Mouse (Mus musculus) lung, postnatal 36 days (tissue): Measurements from ENCODE around the gene Rsph3a.

Source experiments
- DNase-seq: peaks from one replicate; pipeline ENCODE4 v3.0.0; 2022; ENCODE audit warnings: mixed read lengths

Gene Rsph3a

GRCm38 (mm10) chr17:7945117-7946052, at the start of gene Rsph3a:
Gene Rsph3a, plus strand, starts transcription at chr17:7945614.
- DNase-seq: peak; percentile 93

DNA sequence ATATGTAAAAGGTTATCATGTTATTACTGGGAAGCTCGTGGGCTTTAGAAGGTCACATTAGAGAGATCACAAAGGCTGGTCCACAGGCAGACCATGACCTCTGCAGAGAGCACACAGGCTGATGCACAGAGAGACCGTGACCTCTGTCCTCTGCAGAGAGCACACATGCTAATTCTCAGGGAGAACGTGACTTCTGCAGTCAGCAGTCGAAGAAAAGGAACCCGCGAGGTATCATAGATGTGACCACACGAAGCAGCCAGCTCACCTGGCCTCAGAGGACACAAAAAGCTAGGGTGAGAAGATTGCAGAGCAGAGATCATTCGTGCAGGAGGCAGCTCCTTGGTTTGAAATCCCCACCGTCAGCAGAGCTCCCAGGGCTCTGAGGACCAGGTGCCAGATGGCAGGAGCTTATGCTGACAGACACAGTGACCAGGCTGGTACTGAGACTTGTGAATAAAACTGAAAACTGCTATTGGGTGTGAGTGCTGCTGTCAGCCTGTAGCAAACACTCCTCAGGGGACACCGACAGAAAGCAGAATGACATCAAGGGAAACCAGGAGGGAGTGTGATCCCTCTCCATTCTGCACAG, 49.3 kb upstream of the Rsph3a start:
- no peak for DNase-seq

DNA sequence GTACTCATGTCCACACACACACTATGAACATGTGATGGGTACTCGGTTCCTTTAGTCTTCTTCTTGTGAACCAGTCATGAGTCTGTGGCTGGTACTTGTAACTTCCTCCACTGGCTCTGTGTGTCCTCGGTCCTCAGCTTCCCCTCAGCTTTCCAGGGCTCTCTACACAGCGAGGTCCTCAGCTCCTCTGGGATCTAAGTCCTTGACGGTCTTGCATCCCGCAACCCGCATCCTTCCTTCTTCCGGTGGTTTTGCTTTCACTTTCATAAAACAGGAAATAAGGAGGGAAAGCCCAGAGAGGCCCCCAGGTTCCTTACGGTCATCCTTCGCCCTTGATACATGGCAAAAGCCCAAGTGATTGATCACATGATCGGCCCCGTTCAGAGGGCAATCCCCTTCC, 48.3 kb upstream of the Rsph3a start:
- DNase-seq: no peak

DNA sequence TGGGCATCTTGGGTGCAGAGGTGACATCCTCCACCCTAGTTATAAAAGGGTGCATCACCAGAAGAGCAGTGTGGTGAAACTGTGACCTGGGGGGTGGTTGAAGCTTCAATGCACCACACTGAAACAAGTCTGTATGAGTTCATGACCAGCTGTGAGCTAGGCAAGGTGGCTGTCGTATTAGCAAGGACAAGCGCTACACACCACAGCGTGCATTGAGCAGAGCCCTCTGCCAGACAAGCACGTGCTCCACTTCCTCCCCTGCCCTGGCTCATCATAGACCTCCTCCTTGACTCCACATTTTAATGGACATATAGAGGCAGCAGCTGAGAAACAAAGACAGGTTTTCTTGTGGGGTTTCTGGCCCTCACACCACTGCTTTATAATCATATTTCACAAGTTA, 47.7 kb upstream of the Rsph3a start:
- DNase-seq: no peak

- no peak for DNase-seq
Measured at GRCm38 (mm10) chr17:7899233-7899632, 46.2 kb upstream of the Rsph3a start.

DNA sequence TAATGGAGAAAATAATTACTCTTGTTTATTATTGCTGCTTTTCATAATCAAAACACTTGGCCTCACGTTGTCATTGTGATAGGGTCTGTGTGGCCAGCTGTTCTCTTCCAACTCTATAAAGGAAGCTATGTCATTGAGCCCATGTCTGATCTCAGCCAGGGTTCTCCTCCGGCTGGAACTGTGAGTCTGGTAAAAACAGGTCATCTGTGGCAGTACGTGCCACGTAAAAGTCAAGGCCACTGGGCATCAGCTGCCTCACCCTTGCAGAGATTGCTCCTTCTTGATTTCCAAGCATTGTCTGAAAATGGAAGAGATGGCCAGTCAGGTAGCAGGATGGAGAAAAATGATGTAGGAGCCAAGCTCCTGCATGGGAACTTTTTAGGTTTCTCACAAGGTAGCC, 45.5 kb upstream of the Rsph3a start:
- no peak for DNase-seq

- DNase-seq: no peak
Measured at GRCm38 (mm10) chr17:7901536-7901935, 43.9 kb upstream of the Rsph3a start.

- peak; percentile 67 for DNase-seq
Measured at GRCm38 (mm10) chr17:7902362-7902761, 43.1 kb upstream of the Rsph3a start.

DNA sequence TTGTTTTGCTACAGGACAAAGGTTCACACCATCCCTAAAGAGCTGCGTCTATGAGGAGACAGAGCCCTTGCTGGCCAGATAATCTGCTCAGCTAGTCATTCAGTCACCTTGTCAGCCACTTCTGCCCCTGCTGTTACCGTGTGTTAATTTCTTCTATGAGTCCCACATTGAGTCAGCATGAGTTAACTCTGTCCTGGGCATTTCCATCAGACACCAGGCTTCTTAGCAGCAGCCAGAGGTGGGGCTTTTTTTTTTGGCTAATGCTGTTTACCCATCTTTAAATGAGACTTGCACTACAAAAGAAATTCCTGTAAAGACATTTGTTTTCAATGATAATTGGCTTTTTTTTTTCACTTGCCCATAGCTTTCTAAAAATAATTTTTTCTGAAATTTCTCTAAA, 40.4 kb upstream of the Rsph3a start:
- no peak for DNase-seq

DNA sequence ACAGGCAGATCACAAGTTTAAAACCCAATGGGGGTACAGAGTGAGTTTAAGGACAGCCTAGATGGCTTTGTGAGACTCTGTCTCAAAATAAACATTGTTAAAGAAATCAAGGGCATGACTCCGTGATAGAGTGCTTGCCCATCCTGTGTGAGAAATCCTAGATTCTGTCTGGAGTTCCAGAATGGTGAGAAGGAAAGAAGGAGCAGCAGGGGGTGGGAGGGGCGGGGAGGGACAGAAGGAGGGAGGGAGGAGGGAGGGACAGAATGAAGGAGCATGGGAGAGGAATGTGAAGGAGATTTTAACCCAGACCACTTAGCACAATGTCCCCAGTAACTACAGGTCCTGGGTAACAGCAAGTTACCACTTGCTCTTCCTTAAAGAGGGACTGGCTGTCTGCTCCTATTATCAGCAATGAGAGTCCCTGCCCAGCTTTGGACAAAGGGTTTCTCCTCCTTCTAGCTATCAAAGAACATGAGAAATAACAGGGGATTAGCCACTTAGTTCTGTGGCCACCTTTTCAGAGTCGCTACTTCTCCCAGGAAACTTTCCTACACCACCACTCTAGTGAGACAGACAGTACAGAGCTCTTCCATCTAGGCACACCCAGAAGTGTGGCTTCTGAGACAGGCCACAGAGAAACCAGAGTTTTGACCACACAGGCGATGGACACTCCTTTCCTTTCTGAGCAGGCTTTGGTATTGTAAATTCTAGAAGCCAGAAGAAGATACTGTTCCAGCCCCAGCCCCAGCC, 39.3 kb upstream of the Rsph3a start:
- no peak for DNase-seq

DNA sequence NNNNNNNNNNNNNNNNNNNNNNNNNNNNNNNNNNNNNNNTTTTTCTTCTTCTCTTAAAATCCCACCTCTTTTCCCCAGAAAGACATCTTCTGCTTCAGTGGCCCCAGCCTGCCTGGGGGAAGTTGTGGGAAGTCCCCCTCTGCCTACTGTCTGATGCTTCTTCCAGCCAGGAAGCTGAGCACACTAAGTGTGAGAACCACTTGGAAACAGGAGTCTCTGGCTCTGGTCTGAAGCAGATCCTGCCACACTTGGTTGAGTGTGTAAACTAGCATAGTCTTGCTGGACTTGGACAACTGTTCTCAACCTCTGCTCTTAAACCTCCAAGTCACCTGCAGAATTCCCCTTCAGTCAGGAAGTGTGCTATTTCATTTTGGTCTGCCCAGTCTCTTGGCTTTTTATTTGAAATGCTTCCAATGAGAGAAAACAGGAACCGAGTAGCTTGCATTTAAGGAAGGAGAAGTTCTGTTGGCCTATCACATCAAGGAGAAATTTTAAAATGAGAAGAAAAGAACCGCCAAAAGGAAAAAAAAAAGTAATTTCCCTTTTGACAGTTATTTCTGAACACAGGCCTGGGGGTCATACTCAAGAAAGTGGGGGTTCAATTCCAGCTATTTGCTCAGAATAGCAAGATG, 30.7 kb upstream of the Rsph3a start:
- DNase-seq: no peak

GRCm38 (mm10) chr17:7915791-7916190, 29.6 kb upstream of the Rsph3a start:
- DNase-seq: no peak

DNA sequence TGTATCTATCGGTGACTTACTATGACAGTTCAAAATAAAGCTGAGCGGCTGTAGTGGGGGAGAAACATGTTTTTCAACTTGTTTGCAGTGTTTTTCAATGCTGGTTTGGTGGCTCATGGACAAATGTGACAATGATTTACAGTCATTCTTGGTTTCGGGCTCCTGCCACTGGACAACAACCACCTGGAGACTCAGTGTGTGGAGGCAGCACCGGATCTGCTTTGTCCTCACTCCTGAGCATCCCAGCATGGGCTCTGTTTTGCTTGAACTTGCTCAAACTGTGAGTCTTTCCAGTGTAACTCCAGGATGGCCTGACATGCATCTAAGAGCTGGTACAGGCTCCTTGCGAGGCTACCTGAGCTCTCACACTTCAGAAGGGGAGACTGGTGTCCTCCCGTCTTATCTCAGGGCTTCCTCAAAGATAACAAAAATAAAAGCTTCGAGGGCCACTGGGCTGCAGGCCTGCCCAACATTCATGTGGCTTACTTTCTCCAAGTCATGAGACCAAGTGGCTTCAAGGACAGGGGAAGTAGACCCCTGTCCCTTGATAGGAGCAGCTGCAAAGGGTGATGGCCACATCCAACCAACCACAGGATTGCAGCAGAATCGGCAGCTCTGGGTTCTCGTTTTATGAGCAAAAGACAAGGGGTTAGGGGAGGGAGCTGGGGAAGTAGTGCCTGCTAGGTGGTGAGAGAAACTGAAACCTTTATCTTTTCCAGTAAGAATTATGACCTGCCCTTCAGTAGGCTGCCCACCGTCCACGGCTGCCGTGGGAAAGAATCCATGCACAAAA, 28.4 kb upstream of the Rsph3a start:
- DNase-seq: peak; percentile 50

GRCm38 (mm10) chr17:7918355-7918754, 27.1 kb upstream of the Rsph3a start:
- DNase-seq: no peak

GRCm38 (mm10) chr17:7919209-7919608, 26.2 kb upstream of the Rsph3a start:
- no peak for DNase-seq

- DNase-seq: no peak
Measured at GRCm38 (mm10) chr17:7922564-7922963, 22.9 kb upstream of the Rsph3a start.

GRCm38 (mm10) chr17:7924185-7924725, 21.2 kb upstream of the Rsph3a start:
- no peak for DNase-seq

DNA sequence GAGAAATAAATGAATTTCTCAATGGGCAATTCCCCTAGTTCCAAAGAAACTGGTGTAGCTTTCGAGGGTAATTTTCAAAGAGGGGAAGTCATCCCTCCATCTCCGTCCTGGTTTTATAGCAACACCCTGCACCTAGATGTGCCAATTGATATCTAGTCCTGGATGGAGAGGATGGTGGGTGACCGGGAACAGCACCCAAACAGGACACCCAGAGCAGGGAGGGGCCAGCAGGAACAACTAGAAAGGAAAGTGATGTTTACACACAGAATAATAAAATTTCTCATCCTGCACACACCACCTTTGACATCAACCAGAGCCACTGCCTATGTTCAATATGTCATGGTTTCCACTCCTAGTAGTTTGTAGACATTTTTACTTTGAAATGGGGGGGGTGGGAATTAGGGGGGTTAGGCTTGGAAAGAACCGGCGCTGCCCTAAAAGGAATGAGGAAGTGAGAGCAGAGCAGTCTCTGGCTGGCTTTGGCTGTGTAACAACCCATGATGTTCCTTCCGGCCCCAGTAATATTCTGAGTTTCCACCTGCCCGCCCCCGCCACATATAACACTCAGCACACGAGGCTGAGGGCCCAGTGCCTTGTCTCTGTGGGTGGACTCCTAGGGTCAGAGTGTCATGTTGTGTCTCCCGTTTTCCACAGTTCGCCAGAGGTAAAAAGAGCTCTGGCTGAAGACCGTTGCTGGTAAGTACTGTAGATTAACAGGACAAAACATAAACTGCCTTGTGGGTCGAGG, 19.8 kb upstream of the Rsph3a start, which contains the start of gene Tagap:
Gene Tagap (plus strand): TSS at position 588 of the 748 bp plus-strand sequence.
- DNase-seq: peak; percentile 72

DNA sequence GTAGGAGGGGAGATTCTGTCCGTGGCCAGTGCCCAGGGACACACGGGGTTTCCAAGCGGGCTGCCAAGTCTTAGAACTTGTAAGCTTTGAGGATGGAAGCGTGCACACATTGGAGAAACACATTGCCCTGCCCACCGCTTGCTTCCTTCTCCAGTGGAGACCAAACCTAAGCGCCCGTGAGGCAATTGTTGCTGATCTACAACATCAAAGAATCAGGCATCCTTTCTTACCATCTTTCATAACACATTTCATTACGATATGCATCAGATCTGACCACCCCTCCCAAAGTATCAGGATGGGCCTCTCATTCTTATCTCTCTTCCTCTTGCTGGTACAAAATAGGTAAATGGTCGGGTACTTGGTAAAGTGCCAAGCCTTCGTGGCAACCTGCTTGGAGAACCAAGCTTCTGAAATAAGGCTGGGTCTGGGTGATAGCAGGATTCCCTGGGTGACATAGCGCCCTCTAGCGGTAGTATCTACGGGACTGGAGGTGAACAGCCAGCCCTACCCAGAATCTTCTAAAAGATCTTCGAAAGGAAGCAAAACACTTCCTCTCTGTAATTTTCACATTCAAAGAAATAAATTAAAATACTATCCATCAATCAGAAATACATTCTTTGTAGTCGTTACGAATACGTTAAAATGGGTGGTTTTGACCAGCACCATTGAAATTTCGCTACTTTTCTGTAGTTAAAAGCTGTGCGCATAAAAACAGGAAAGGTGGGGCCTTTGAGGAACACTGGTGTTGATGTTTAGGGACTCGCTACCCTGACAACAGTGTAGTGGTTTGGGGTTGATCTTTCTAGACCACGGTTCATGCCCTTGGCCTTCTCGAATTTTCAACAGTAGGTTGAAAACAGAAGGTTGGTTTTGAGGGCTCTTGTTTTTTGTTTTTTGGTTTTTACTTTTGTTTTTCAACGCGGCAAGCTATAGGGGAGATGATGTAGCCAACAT, 17.6 kb upstream of the Rsph3a start:
- DNase-seq: peak; percentile 92

DNA sequence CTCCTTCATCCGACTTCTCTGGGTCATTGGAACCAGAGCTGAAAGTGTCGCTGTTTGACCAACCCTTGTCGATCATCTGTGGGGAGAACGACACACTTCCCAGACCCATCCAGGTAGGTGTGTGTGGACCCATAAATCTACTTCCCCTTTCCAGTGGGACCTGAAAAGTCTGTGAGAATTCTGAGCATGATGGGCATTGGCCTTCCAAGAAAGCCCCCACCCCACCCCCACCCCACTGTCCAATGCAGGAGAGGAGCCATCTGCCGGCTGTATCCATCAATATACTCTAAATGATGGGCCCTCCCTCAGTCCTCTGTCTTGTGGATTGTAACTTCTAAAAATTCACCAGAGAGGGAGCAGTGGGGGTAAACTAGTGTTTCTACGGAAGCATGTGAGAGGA, 16.8 kb upstream of the Rsph3a start:
- DNase-seq: no peak
